Mouse (Mus musculus) gastrocnemius, postnatal 14 days (tissue): ENCODE measurements around the gene Trim38. TPM values are rescaled to one million over a fixed set of nuclear protein-coding genes. Genes with fewer than 3 reads are reported as not detected.

Experiments
- DNase-seq: peaks from one replicate; pipeline ENCODE4 v3.0.0; 2021; ENCODE audit warnings: mixed read lengths
- intact Hi-C: fragments of 180-260 bp; cut with DNase I; formaldehyde crosslinking; loops from one replicate; pipeline ENCODE4 v1.15.1; 2025; ENCODE audit warnings: low total_unique reads
- microRNA-seq, 2 experiments: library from miRNA; unstranded; fragments of <30 nt; microRNA quantifications; one replicate each; pipeline ENCODE4 v1.2.0; 2021
- total RNA-seq, 2 experiments: library from RNA; stranded (reverse); gene quantifications; 2 replicates each; pipeline ENCODE4 v1.2.3; 2021

Trim38 gene
- total RNA-seq, 2 experiments from 2014 or later = not detected

GRCm38 (mm10) chr13:23816148-23816547 is 46.4 kb downstream of the Trim38 start:
- no peak for DNase-seq
- intact Hi-C loops = no loop called here

- DNase-seq = no peak
- intact Hi-C loops = no loop called here
These were observed 50.6 kb downstream of the Trim38 start for GRCm38 (mm10) chr13:23820179-23820940.

- DNase-seq = no peak
- intact Hi-C loops = no loop called here
These were observed 52.5 kb downstream of the Trim38 start for GRCm38 (mm10) chr13:23822213-23822612.

GRCm38 (mm10) chr13:23826606-23827005 is 56.9 kb downstream of the Trim38 start:
- intact Hi-C loops = loop anchor here (5.0 kb wide), 1 partner anchor 121 kb away; no protein-coding TSS in a partner anchor
- no peak for DNase-seq

DNA sequence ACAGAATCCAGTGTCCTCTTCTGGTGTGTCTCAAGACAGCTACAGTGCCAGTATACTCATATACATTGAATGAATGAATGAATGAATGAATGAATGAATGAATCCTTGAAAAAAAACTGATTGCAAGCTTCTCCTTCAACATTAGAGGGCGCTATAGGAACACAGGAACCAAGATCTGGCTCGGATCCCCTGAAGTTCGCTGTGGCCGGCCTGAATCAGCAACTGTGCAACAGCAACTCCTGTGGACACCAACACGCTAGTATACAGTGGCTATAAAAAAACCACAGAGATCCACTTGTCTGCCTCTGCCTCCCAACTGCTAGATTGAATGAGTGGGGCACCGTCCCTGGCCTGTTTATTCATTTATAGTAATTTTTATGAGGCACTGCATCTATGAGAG is 63.3 kb downstream of the Trim38 start:
- intact Hi-C loops = loop anchor here (10.0 kb wide), 1 partner anchor 462 kb away; no protein-coding TSS in a partner anchor
- DNase-seq = peak; percentile 51

GRCm38 (mm10) chr13:23834836-23835235 is 65.1 kb downstream of the Trim38 start:
- DNase-seq = no peak
- intact Hi-C loops = loop anchor here (10.0 kb wide), 1 partner anchor 460 kb away; no protein-coding TSS in a partner anchor

DNA sequence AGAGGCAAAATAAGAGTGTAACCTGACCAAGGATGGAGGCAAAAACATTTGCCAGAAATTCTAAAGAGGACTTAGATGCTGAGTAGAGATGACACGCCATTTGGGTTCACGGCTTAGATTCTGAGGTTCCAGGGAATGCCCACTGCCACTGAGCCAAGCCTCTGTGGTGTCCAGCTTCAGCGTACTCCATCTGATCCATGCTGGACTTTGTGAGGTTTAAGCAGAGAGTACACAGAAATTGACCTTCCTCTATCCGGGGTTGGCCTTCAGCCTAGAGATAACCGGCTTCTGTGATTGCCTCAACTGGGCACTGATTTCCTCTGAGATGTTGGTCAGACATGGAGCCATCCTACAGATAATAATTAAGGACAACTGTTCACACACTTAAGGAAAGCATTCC is 66.9 kb downstream of the Trim38 start:
- intact Hi-C loops = loop anchor here (10.0 kb wide), 1 partner anchor 458 kb away; no protein-coding TSS in a partner anchor

DNA sequence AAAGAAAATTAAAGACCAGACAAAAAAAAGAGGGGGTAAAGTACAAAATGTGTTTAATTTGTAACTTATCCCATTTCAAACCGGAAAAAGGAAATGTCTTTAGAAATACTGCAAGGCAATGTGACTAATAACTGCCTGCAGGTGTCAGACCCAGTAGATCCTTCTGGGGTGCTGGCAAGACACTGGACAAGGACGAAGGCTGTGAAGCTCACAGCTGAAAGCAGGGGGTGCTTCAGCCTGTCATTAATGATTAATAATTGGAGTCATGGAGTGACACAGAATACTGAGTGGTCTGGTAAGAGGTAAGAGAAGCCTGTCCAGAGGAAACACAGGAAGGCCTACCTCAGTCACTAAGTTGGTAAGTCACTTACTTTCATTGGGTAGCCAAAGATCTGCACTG is 69.6 kb downstream of the Trim38 start, which contains the start of gene Slc17a3:
Slc17a3 (plus strand) TSS at position 127 of the 400 bp plus-strand sequence.
- no peak for DNase-seq
- intact Hi-C loops = loop anchor here (10.0 kb wide), 1 partner anchor 455 kb away; no protein-coding TSS in a partner anchor

More for the DNA sequence above, 66.9 kb downstream of the Trim38 start:
- no peak for DNase-seq

Small RNAs within 50 kb of the gene (microRNA-seq; reads per million reads assigned to microRNA genes)
- gene Gm44314 (0 reads per million in 2 experiments), gene Gm44484 (0 reads per million in 2 experiments)

Other genes with a start within 250 kb of the Trim38 start
- 100 to 1,000 TPM; 281 to 294 TPM for gene Hist1h4h, start 238.9 kb upstream of the Trim38 start, total RNA-seq
- 10 to 100 TPM; 61.2 to 77.1 TPM for gene Hist1h2af, start 236.0 kb upstream of the Trim38 start, total RNA-seq
- 10 to 100 TPM; 19.9 to 21.2 TPM for gene Hist1h3g, start 234.5 kb upstream of the Trim38 start, total RNA-seq
- 1 to 10 TPM; 5.5 to 5.7 TPM for gene Hist1h2bh, start 226.5 kb upstream of the Trim38 start, total RNA-seq
- gene Hist1h3f, start 225.9 kb upstream of the Trim38 start, total RNA-seq = 10 to 100 TPM; 24.2 to 25.2 TPM
- gene Hist1h4f, start 218.3 kb upstream of the Trim38 start, total RNA-seq = 100 to 1,000 TPM; 118 to 120 TPM
- gene Hist1h1d, start 216.7 kb upstream of the Trim38 start, total RNA-seq = 1 to 10 TPM; 8.2 to 9.3 TPM
- 10 to 100 TPM; 54.8 to 55.8 TPM for gene Hist1h3e, start 207.5 kb upstream of the Trim38 start, total RNA-seq
- 10 to 100 TPM; 15.2 to 16.6 TPM for gene Hist1h2ae, start 198.7 kb upstream of the Trim38 start, total RNA-seq
- 100 to 1,000 TPM; 102 to 113 TPM for gene Hist1h2bg, start 198.5 kb upstream of the Trim38 start, total RNA-seq
- gene Hist1h2bf, start 195.7 kb upstream of the Trim38 start, total RNA-seq = 10 to 100 TPM; 47.0 to 49.6 TPM
- gene Hist1h2ad, start 195.5 kb upstream of the Trim38 start, total RNA-seq = 10 to 100 TPM; 13.9 to 14.8 TPM
- gene Hist1h3d, start 194.2 kb upstream of the Trim38 start, total RNA-seq = 10 to 100 TPM; 13.5 to 15.2 TPM
- 10 to 100 TPM; 88.4 to 95.8 TPM for gene Hist1h4d, start 188.3 kb upstream of the Trim38 start, total RNA-seq
- gene Hist1h2be, start 148.8 kb upstream of the Trim38 start, total RNA-seq = 10 to 100 TPM; 25.3 to 25.8 TPM
- gene Hist1h1e, start 147.4 kb upstream of the Trim38 start, total RNA-seq = 100 to 1,000 TPM in 1 of 2 experiments, 10 to 100 TPM in 1; 91.2 to 121 TPM
- 1 to 10 TPM; 3.1 to 3.7 TPM for gene Hist1h2ac, start 86.0 kb upstream of the Trim38 start, total RNA-seq
- gene Hist1h2bc, start 85.7 kb upstream of the Trim38 start, total RNA-seq = 10 to 100 TPM; 75.5 to 80.0 TPM
- not detected for gene Hist1h1t, start 74.1 kb upstream of the Trim38 start, total RNA-seq
- gene Hist1h4c, start 71.5 kb upstream of the Trim38 start, total RNA-seq = 10 to 100 TPM; 94.2 to 99.8 TPM
- gene Hfe, start 59.1 kb upstream of the Trim38 start, total RNA-seq = 10 to 100 TPM; 15.3 to 17.6 TPM
- gene Hist1h1c, start 31.1 kb upstream of the Trim38 start, total RNA-seq = 100 to 1,000 TPM; 258 to 269 TPM
- gene Hist1h3c, start 24.3 kb upstream of the Trim38 start, total RNA-seq = 10 to 100 TPM; 31.6 to 33.2 TPM
- 10 to 100 TPM; 42.8 to 44.6 TPM for gene Hist1h2bb, start 23.2 kb upstream of the Trim38 start, total RNA-seq
- gene Hist1h2ab, start 18.8 kb upstream of the Trim38 start, total RNA-seq = 10 to 100 TPM; 67.6 to 81.2 TPM
- gene Hist1h3b, start 17.6 kb upstream of the Trim38 start, total RNA-seq = 10 to 100 TPM; 86.8 to 91.4 TPM
- gene Hist1h4b, start 12.9 kb upstream of the Trim38 start, total RNA-seq = 10 to 100 TPM; 56.8 to 62.2 TPM
- gene Hist1h4a, start 8.7 kb upstream of the Trim38 start, total RNA-seq = 10 to 100 TPM; 55.4 to 68.5 TPM
- gene Hist1h3a, start 7.5 kb upstream of the Trim38 start, total RNA-seq = 10 to 100 TPM; 70.9 to 73.7 TPM
- 10 to 100 TPM; 45.7 to 47.5 TPM for gene Hist1h1a, start 6.2 kb upstream of the Trim38 start, total RNA-seq
- gene Slc17a2, start 37.1 kb downstream of the Trim38 start, total RNA-seq = not detected
- gene Slc17a3, start 69.5 kb downstream of the Trim38 start, total RNA-seq = not detected
- not detected for gene Slc17a1, start 97.8 kb downstream of the Trim38 start, total RNA-seq
- not detected for gene Slc17a4, start 145.1 kb downstream of the Trim38 start, total RNA-seq
- gene Hist1h2ba, start 164.2 kb downstream of the Trim38 start, total RNA-seq = not detected
- gene Hist1h2aa, start 164.5 kb downstream of the Trim38 start, total RNA-seq = not detected
- gene Scgn, start 221.3 kb downstream of the Trim38 start, total RNA-seq = not detected